Mouse (Mus musculus): ENCODE results near the gene Olfr463. TPM values are rescaled to one million over a fixed set of nuclear protein-coding genes. Genes with fewer than 3 reads are reported as not detected.

Gene Olfr463
- polyA plus RNA-seq, 1 experiment from 2014 or later: not detected

Other genes with a start within 250 kb of the Olfr463 start
- 8.2 and 10.0 TPM in 2 replicates for gene Rnf43, start 234.7 kb downstream of the Olfr463 start, polyA plus RNA-seq (2014; fragmentation: Nextera tagmentation; extraction: Ambion mirVana)
- 233 and 240 TPM in 2 replicates for gene Supt4a, start 159.8 kb downstream of the Olfr463 start, polyA plus RNA-seq (2014; fragmentation: Nextera tagmentation; extraction: Ambion mirVana)
- 7.7 and 9.3 TPM in 2 replicates for gene Tspoap1, start 136.8 kb downstream of the Olfr463 start, polyA plus RNA-seq (2014; fragmentation: Nextera tagmentation; extraction: Ambion mirVana)
- 190 and 206 TPM in 2 replicates for gene Mpo, start 103.8 kb downstream of the Olfr463 start, polyA plus RNA-seq (2014; fragmentation: Nextera tagmentation; extraction: Ambion mirVana)
- gene Lpo, start 69.1 kb downstream of the Olfr463 start, polyA plus RNA-seq (2014; fragmentation: Nextera tagmentation; extraction: Ambion mirVana): not detected in 2 replicates
- 7.1 and 9.2 TPM in 2 replicates for gene Mks1, start 44.2 kb downstream of the Olfr463 start, polyA plus RNA-seq (2014; fragmentation: Nextera tagmentation; extraction: Ambion mirVana)
- 6.2 and 9.7 TPM in 2 replicates for gene Epx, start 21.9 kb downstream of the Olfr463 start, polyA plus RNA-seq (2014; fragmentation: Nextera tagmentation; extraction: Ambion mirVana)
- gene Olfr462, start 5.1 kb downstream of the Olfr463 start, polyA plus RNA-seq (2014; fragmentation: Nextera tagmentation; extraction: Ambion mirVana): not detected in 2 replicates
- gene Olfr464, start 23.6 kb upstream of the Olfr463 start, polyA plus RNA-seq (2014; fragmentation: Nextera tagmentation; extraction: Ambion mirVana): not detected in 2 replicates
- gene Dynll2, start 90.1 kb upstream of the Olfr463 start, polyA plus RNA-seq (2014; fragmentation: Nextera tagmentation; extraction: Ambion mirVana): 17.7 and 19.4 TPM in 2 replicates
- 323 and 337 TPM in 2 replicates for gene Srsf1, start 150.0 kb upstream of the Olfr463 start, polyA plus RNA-seq (2014; fragmentation: Nextera tagmentation; extraction: Ambion mirVana)
- gene Vezf1, start 170.9 kb upstream of the Olfr463 start, polyA plus RNA-seq (2014; fragmentation: Nextera tagmentation; extraction: Ambion mirVana): 21.7 and 24.0 TPM in 2 replicates
- gene Cuedc1, start 200.7 kb upstream of the Olfr463 start, polyA plus RNA-seq (2014; fragmentation: Nextera tagmentation; extraction: Ambion mirVana): 5.3 and 6.9 TPM in 2 replicates

Data from liver, embryonic 11.5 days (tissue).